Mouse (Mus musculus) adrenal gland, postnatal 25 days (tissue): ENCODE results near the gene Rpl38. TPM values are rescaled to one million over a fixed set of nuclear protein-coding genes. Genes with fewer than 3 reads are reported as not detected.

Experiments used
- DNase-seq: peaks from one replicate; pipeline ENCODE4 v3.0.0; 2021; ENCODE audit warnings: mixed read lengths
- total RNA-seq: library from RNA; stranded (reverse); gene quantifications from 2 replicates; pipeline ENCODE4 v1.2.3, GENCODE M21; 2021

Gene Rpl38
- total RNA-seq, 1 experiment from 2014 or later: 1,162 TPM

- peak; percentile 53 for DNase-seq
These were observed 11.3 kb downstream of the Rpl38 start for GRCm38 (mm10) chr11:114679582-114679981.

GRCm38 (mm10) chr11:114680291-114680690, 12.0 kb downstream of the Rpl38 start:
- DNase-seq: peak; percentile 74

- DNase-seq: no peak
These were observed 12.7 kb downstream of the Rpl38 start for GRCm38 (mm10) chr11:114681054-114681453.

GRCm38 (mm10) chr11:114682321-114682900, 14.1 kb downstream of the Rpl38 start:
- DNase-seq: no peak

GRCm38 (mm10) chr11:114683029-114683721, 14.9 kb downstream of the Rpl38 start:
- no peak for DNase-seq

GRCm38 (mm10) chr11:114683722-114684621, 15.6 kb downstream of the Rpl38 start:
- DNase-seq: no peak

- peak; percentile 52 for DNase-seq
These were observed 16.5 kb downstream of the Rpl38 start for GRCm38 (mm10) chr11:114684627-114685373.

- no peak for DNase-seq
These were observed 17.3 kb downstream of the Rpl38 start for GRCm38 (mm10) chr11:114685526-114686040.

- no peak for DNase-seq
These were observed 18.1 kb downstream of the Rpl38 start for GRCm38 (mm10) chr11:114686221-114686959.

GRCm38 (mm10) chr11:114687574-114688188, 19.4 kb downstream of the Rpl38 start:
- DNase-seq: no peak

GRCm38 (mm10) chr11:114688729-114689128, 20.4 kb downstream of the Rpl38 start:
- no peak for DNase-seq

- DNase-seq: no peak
These were observed 21.9 kb downstream of the Rpl38 start for GRCm38 (mm10) chr11:114690192-114690591.

- peak; percentile 48 for DNase-seq
These were observed 23.3 kb downstream of the Rpl38 start for GRCm38 (mm10) chr11:114691454-114692182.

GRCm38 (mm10) chr11:114692601-114693000, 24.3 kb downstream of the Rpl38 start:
- DNase-seq: no peak

- DNase-seq: no peak
These were observed 25.1 kb downstream of the Rpl38 start for GRCm38 (mm10) chr11:114693456-114693855.

- peak; percentile 62 for DNase-seq
These were observed 26.1 kb downstream of the Rpl38 start for GRCm38 (mm10) chr11:114694451-114694850.

- DNase-seq: no peak
These were observed 30.2 kb downstream of the Rpl38 start for GRCm38 (mm10) chr11:114698496-114698895.

GRCm38 (mm10) chr11:114699511-114699910, 31.2 kb downstream of the Rpl38 start:
- DNase-seq: no peak

- DNase-seq: no peak
These were observed 34.1 kb downstream of the Rpl38 start for GRCm38 (mm10) chr11:114702311-114702995.
